Mouse (Mus musculus) heart, adult 2 months (tissue): Measurements from ENCODE around the gene Irf1.

Experiments
- CTCF ChIP-seq: fragments of 200-600 bp; IDR thresholded peaks from 2 replicates; pipeline ENCODE4 v1.8.1; 2022; ENCODE audit warnings: antibody characterized with exemption, mild to moderate bottlenecking, moderate library complexity
- EP300 ChIP-seq: fragments of 200-500 bp; IDR thresholded peaks from 2 replicates; pipeline ENCODE4 v1.6.1; 2011; ENCODE audit warnings: low read depth, low read length, control low read depth; ENCODE audit not compliant: insufficient read depth
- POLR2A ChIP-seq: fragments of 200-500 bp; IDR thresholded peaks from 2 replicates; pipeline ENCODE4 v1.6.1; 2011; ENCODE audit warnings: mild to moderate bottlenecking, low read depth, low read length, control low read depth; ENCODE audit not compliant: insufficient read depth

GRCm38 (mm10) chr11:53821945-53822338, 52.1 kb downstream of the Irf1 start:
- TF ChIP-seq EP300 (no peak), CTCF (no peak), POLR2A (no peak)
